Mouse (Mus musculus) heart, adult 2 months (tissue): ENCODE measurements at regions not wholly inside any gene's neighbourhood (a gene's known extent, or its start where the extent isn't known, plus 50 kb on each side); places are given as distances from the start of the nearest gene placed in this dataset.

Experiments
- DNase-seq, 2 experiments: peaks; one replicate each; pipeline ENCODE4 v3.0.0; 2021
- H3K27ac ChIP-seq: fragments of 200-600 bp; 2 replicates; pipeline ENCODE4 v1.8.1; 2022
- H3K27me3 ChIP-seq: fragments of 200-500 bp; 2 replicates; pipeline ENCODE4 v1.6.1; 2012; ENCODE audit warnings: mild to moderate bottlenecking, low read length, inconsistent platforms, mixed read lengths; ENCODE audit not compliant: control insufficient read depth, insufficient read depth
- H3K36me3 ChIP-seq: fragments of 200-500 bp; 2 replicates; pipeline ENCODE4 v1.6.1; 2012; ENCODE audit warnings: low read length, inconsistent platforms; ENCODE audit not compliant: control insufficient read depth, insufficient read depth
- H3K4me1 ChIP-seq: fragments of 200-500 bp; 2 replicates; pipeline ENCODE4 v1.6.1; 2011; ENCODE audit warnings: low read length; ENCODE audit not compliant: control insufficient read depth, insufficient read depth
- H3K4me3 ChIP-seq: fragments of 200-600 bp; 2 replicates; pipeline ENCODE4 v1.8.1; 2022
- H3K79me2 ChIP-seq: fragments of 200-500 bp; replicated peaks from 2 replicates; pipeline ENCODE4 v1.6.1; 2012; ENCODE audit warnings: mild to moderate bottlenecking, inconsistent platforms, low read length, moderate library complexity, mixed read lengths; ENCODE audit not compliant: control insufficient read depth, insufficient read depth
- H3K9ac ChIP-seq: fragments of 200-500 bp; 2 replicates; pipeline ENCODE4 v1.6.1; 2012; ENCODE audit warnings: low read depth, mild to moderate bottlenecking, control low read depth, inconsistent platforms, low read length, mixed read lengths
- CTCF ChIP-seq: fragments of 200-600 bp; IDR thresholded peaks from 2 replicates; pipeline ENCODE4 v1.8.1; 2022; ENCODE audit warnings: antibody characterized with exemption, mild to moderate bottlenecking, moderate library complexity
- EP300 ChIP-seq: fragments of 200-500 bp; IDR thresholded peaks from 2 replicates; pipeline ENCODE4 v1.6.1; 2011; ENCODE audit warnings: low read depth, low read length, control low read depth; ENCODE audit not compliant: insufficient read depth
- POLR2A ChIP-seq: fragments of 200-500 bp; IDR thresholded peaks from 2 replicates; pipeline ENCODE4 v1.6.1; 2011; ENCODE audit warnings: mild to moderate bottlenecking, low read depth, low read length, control low read depth; ENCODE audit not compliant: insufficient read depth
- WGBS: fragments of 180-500 bp; shearing (Covaris S2); methylation state at CpG from one replicate; pipeline ENCODE4 v1.1.7; 2018; 5-methylcytosine and 5-hydroxymethylcytosine counted together
- intact Hi-C: fragments of 180-260 bp; cut with DNase I; formaldehyde crosslinking; loops from one replicate; pipeline ENCODE4 v1.15.1; 2025

GRCm38 (mm10) chr1:185539458-185539857 is 84.8 kb downstream of the Slc30a10 start:
- no peak for DNase-seq
- Histone ChIP-seq H3K4me3 (no peak overlapping the region), H3K79me2 (no peaks in the 10 kb centered on the region), H3K27me3 (no peaks in the 10 kb centered on the region), H3K36me3 (no peaks in the 10 kb centered on the region), H3K4me1 (no peaks in the 10 kb centered on the region; the same call in 1 of the 2 replicates), H3K27ac (no peak overlapping the region), H3K9ac (no peak overlapping the region)
- TF ChIP-seq EP300 (no peak), POLR2A (no peak), CTCF (no peak)
- intact Hi-C loops = no loop called here
- 39% methylated on average over 1 of the region's 1 CpGs for WGBS

GRCm38 (mm10) chr1:185546346-185546745 is 91.7 kb downstream of the Slc30a10 start:
- Histone ChIP-seq H3K4me1 (no peaks in the 10 kb centered on the region), H3K27me3 (no peaks in the 10 kb centered on the region), H3K79me2 (no peaks in the 10 kb centered on the region), H3K36me3 (no peaks in the 10 kb centered on the region), H3K4me3 (no peak overlapping the region), H3K27ac (no peak overlapping the region), H3K9ac (no peak overlapping the region)
- DNase-seq = no peak
- TF ChIP-seq CTCF (peak; percentile 73), POLR2A (no peak), EP300 (no peak)
- intact Hi-C loops = loop anchor here (2.0 to 10.0 kb wide), 2 partner anchors 136 to 1178 kb away; no protein-coding TSS in a partner anchor

GRCm38 (mm10) chr1:185572761-185573530 is 118.3 kb downstream of the Slc30a10 start:
- H3K36me3 ChIP-seq = no peaks in the 10 kb centered on the region
- WGBS = 49% methylated on average over 9 of the region's 9 CpGs
- H3K79me2 ChIP-seq = no peaks in the 10 kb centered on the region
- H3K27me3 ChIP-seq = no peaks in the 10 kb centered on the region; the same call in 1 of the 2 replicates
- DNase-seq = peak in 1 of 2 experiments; percentile 11
- H3K9ac ChIP-seq = no peak overlapping the region
- no peak overlapping the region for H3K4me3 ChIP-seq
- no peak overlapping the region for H3K27ac ChIP-seq
- TF ChIP-seq POLR2A (no peak), CTCF (no peak), EP300 (no peak)
- H3K4me1 ChIP-seq = no peaks in the 10 kb centered on the region
- intact Hi-C loops = no loop called here

- no peak for TF ChIP-seq CTCF
- TF ChIP-seq POLR2A = no peak
- TF ChIP-seq EP300 = no peak
- Histone ChIP-seq H3K36me3 (no peaks in the 10 kb centered on the region), H3K4me3 (no peak overlapping the region), H3K27me3 (no peaks in the 10 kb centered on the region; the same call in 1 of the 2 replicates), H3K27ac (no peak overlapping the region), H3K4me1 (no peaks in the 10 kb centered on the region), H3K79me2 (no peaks in the 10 kb centered on the region), H3K9ac (no peak overlapping the region)
- intact Hi-C loops = no loop called here
- 55% methylated on average over 4 of the region's 4 CpGs for WGBS
- DNase-seq = no peak
Observed at GRCm38 (mm10) chr1:185574978-185575377, 120.3 kb downstream of the Slc30a10 start.

GRCm38 (mm10) chr1:185579824-185580223 is 125.2 kb downstream of the Slc30a10 start:
- DNase-seq = no peak
- no peak overlapping the region for H3K27ac ChIP-seq
- H3K4me1 ChIP-seq = no peaks in the 10 kb centered on the region
- H3K79me2 ChIP-seq = no peaks in the 10 kb centered on the region
- 74% methylated on average over 1 of the region's 1 CpGs for WGBS
- no peak overlapping the region for H3K4me3 ChIP-seq
- no peak overlapping the region for H3K9ac ChIP-seq
- no peaks in the 10 kb centered on the region for H3K27me3 ChIP-seq
- intact Hi-C loops = no loop called here
- no peaks in the 10 kb centered on the region for H3K36me3 ChIP-seq
- no peak for TF ChIP-seq POLR2A
- TF ChIP-seq EP300 = no peak
- TF ChIP-seq CTCF = no peak

- WGBS = 57% methylated on average over 6 of the region's 6 CpGs
- intact Hi-C loops = no loop called here
- DNase-seq = no peak
Observed at GRCm38 (mm10) chr1:185585191-185585870, 130.7 kb downstream of the Slc30a10 start.

More at GRCm38 (mm10) chr1:185585191-185585870, 130.7 kb downstream of the Slc30a10 start:
- Histone ChIP-seq H3K9ac (no peak overlapping the region), H3K27me3 (no peaks in the 10 kb centered on the region), H3K4me3 (no peak overlapping the region), H3K79me2 (no peaks in the 10 kb centered on the region), H3K27ac (no peak overlapping the region), H3K36me3 (no peaks in the 10 kb centered on the region), H3K4me1 (no peaks in the 10 kb centered on the region)
- TF ChIP-seq EP300 = no peak
- no peak for TF ChIP-seq POLR2A
- no peak for TF ChIP-seq CTCF
